Mouse (Mus musculus) forebrain, embryonic 13.5 days (tissue): ENCODE results near the gene Hdgfl3. TPM values are rescaled to one million over a fixed set of nuclear protein-coding genes. Genes with fewer than 3 reads are reported as not detected.

Source experiments
- ATAC-seq: fragments of 200-750 bp; cut with Nextera tagmentation; 2 replicates; pipeline ENCODE4 v1.8.0; 2017
- H3K27ac ChIP-seq: fragments of 300-500 bp; sonication (generic); 2 replicates; pipeline ENCODE4 v1.5.1; 2015; ENCODE audit warnings: inconsistent platforms, mild to moderate bottlenecking, moderate library complexity
- H3K27me3 ChIP-seq: fragments of 300-500 bp; sonication (generic); 2 replicates; pipeline ENCODE4 v1.6.1; 2015; ENCODE audit warnings: mild to moderate bottlenecking, inconsistent platforms
- H3K36me3 ChIP-seq: fragments of 300-500 bp; sonication (generic); 2 replicates; pipeline ENCODE4 v1.6.1; 2015; ENCODE audit warnings: mild to moderate bottlenecking, inconsistent platforms; ENCODE audit not compliant: poor library complexity, severe bottlenecking
- H3K4me1 ChIP-seq: fragments of 300-500 bp; sonication (generic); 2 replicates; pipeline ENCODE4 v1.6.1; 2015; ENCODE audit warnings: inconsistent platforms
- H3K4me2 ChIP-seq: fragments of 300-500 bp; sonication (generic); 2 replicates; pipeline ENCODE4 v1.6.1; 2015; ENCODE audit warnings: inconsistent platforms, mild to moderate bottlenecking, moderate library complexity
- H3K4me3 ChIP-seq: fragments of 300-500 bp; sonication (generic); 2 replicates; pipeline ENCODE4 v1.5.1; 2015; ENCODE audit warnings: mild to moderate bottlenecking, inconsistent platforms
- H3K9ac ChIP-seq: fragments of 300-500 bp; sonication (generic); 2 replicates; pipeline ENCODE4 v1.6.1; 2015; ENCODE audit warnings: mild to moderate bottlenecking, inconsistent platforms
- H3K9me3 ChIP-seq: fragments of 300-500 bp; sonication (generic); replicated peaks from 2 replicates; pipeline ENCODE4 v1.6.1; 2016; ENCODE audit warnings: inconsistent platforms
- whole genome bisulfite sequencing: fragments of 180-500 bp; shearing (Covaris S2); methylation state at CpG from one replicate; pipeline ENCODE4 v1.1.7; 2015; 5-methylcytosine and 5-hydroxymethylcytosine counted together
- polyA plus RNA-seq: library from polyadenylated mRNA; unstranded; fragments of >200 nt; fragmentation: Nextera tagmentation; extraction: Ambion mirVana; gene quantifications from 2 replicates; pipeline ENCODE4 v1.2.1, GENCODE M21; 2015

Hdgfl3 gene
- 51.3 and 55.3 TPM in 2 replicates for polyA plus RNA-seq

DNA sequence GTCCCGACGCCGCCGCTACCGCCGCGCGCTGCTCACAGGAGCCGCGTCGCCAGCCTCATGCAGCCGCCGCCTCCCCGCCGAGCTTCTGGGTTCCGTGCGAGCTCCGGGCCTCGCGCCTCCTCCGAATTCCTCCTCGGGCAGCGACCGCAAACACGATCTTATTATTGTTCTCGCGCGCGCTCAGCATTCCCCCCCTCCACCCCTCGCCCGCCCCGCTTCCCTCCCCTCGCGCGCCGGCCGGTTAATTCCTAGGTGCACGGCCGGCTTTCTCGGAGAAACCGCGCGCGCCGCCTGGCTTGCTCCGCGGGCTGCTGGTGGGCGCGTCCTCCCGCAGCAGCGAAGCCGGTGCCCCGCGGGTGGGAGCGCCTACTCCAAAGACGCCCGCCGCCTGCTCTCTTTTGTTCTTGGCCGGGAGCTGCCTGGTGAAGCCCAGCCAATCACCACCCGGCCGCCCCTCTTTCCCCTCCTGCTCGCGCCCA lies at the start of gene Hdgfl3:
TSS of gene Hdgfl3 (minus strand) at position 207 of the 479 bp plus-strand sequence.
- Histone ChIP-seq H3K4me2 (peak within 1 kb of the TSS; percentile 75), H3K9me3 (no peaks in the 10 kb centered on the region), H3K27me3 (no peaks in the 10 kb centered on the region), H3K27ac (peak within 1 kb of the TSS; percentile 99), H3K36me3 (no peaks in the 10 kb centered on the region), H3K9ac (peak within 1 kb of the TSS; percentile 98), H3K4me1 (peaks cover 34% of the 10 kb centered on the region), H3K4me3 (peak within 1 kb of the TSS; percentile 87)
- under 1% methylated on average over 58 of the region's 63 CpGs for WGBS
- ATAC-seq = peak; percentile 92

GRCm38 (mm10) chr7:81983651-81984050 lies 49.4 kb upstream of the Hdgfl3 start:
- Histone ChIP-seq H3K36me3 (no peaks in the 10 kb centered on the region), H3K4me2 (no peak overlapping the region), H3K9me3 (no peaks in the 10 kb centered on the region), H3K4me1 (no peaks in the 10 kb centered on the region), H3K27me3 (peaks cover 11% of the 10 kb centered on the region), H3K27ac (no peak overlapping the region), H3K9ac (no peak overlapping the region), H3K4me3 (no peak overlapping the region)
- no peak for ATAC-seq
- 88% methylated on average over 6 of the region's 6 CpGs for WGBS

GRCm38 (mm10) chr7:81978304-81978703 lies 44.0 kb upstream of the Hdgfl3 start:
- H3K4me3 ChIP-seq = no peak overlapping the region
- no peaks in the 10 kb centered on the region for H3K9me3 ChIP-seq
- no peak overlapping the region for H3K27ac ChIP-seq
- no peaks in the 10 kb centered on the region for H3K27me3 ChIP-seq
- H3K9ac ChIP-seq = no peak overlapping the region
- H3K4me1 ChIP-seq = no peaks in the 10 kb centered on the region
- no peak for ATAC-seq
- WGBS = 76% methylated on average over 8 of the region's 8 CpGs
- H3K4me2 ChIP-seq = no peak overlapping the region
- H3K36me3 ChIP-seq = no peaks in the 10 kb centered on the region

DNA sequence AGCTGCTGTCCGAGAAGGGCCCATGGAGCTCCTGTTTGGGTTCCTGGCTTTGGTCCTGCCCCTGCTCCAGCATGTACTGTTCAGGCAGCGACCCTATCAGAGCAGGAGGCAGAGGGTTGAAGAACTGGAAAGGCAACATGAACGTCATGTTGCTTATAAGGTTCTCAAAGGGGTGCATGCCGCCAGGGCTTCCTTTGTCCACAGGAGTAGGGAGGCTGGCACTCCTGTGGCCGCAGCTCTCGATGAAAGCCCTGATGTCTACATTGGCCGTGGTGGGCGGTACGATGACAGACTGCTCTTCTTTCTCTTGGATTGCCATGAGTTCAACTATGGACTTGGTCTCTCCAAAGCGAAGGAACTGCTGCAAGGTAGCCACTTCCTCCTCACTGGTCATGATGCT lies 40.3 kb upstream of the Hdgfl3 start:
- Histone ChIP-seq H3K9ac (no peak overlapping the region), H3K27ac (no peak overlapping the region), H3K36me3 (no peaks in the 10 kb centered on the region), H3K9me3 (no peaks in the 10 kb centered on the region), H3K4me1 (no peaks in the 10 kb centered on the region), H3K4me3 (no peak overlapping the region), H3K4me2 (no peak overlapping the region), H3K27me3 (no peaks in the 10 kb centered on the region)
- ATAC-seq = no peak
- WGBS = 92% methylated on average over 10 of the region's 10 CpGs

GRCm38 (mm10) chr7:81973939-81974338 lies 39.7 kb upstream of the Hdgfl3 start:
- H3K9ac ChIP-seq = no peak overlapping the region
- no peak overlapping the region for H3K27ac ChIP-seq
- no peaks in the 10 kb centered on the region for H3K27me3 ChIP-seq
- ATAC-seq = no peak
- H3K9me3 ChIP-seq = no peaks in the 10 kb centered on the region
- no peaks in the 10 kb centered on the region for H3K36me3 ChIP-seq
- no peak overlapping the region for H3K4me3 ChIP-seq
- H3K4me1 ChIP-seq = no peaks in the 10 kb centered on the region
- WGBS = 96% methylated on average over 12 of the region's 12 CpGs
- no peak overlapping the region for H3K4me2 ChIP-seq

DNA sequence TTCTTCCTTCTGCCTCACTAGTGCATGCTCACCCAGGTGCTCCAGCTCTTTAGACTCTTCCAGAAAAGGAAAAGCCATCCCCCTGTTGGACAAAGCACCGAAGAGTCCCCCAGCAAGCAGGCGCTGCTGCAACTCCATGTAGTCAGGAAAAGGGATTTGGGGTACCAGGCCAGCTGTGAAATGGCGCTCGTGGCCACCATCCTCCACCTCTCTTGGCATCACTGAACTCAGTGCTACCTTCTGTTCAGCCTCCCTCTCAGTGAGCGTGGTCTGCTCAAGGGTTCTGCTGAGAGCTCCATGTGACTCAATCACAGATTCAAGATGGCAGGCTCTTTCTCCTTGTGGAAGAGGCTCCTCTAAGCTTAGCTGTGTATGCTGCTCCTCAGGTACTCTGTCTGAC lies 39.1 kb upstream of the Hdgfl3 start:
- no peak overlapping the region for H3K9ac ChIP-seq
- H3K9me3 ChIP-seq = no peaks in the 10 kb centered on the region
- no peak overlapping the region for H3K27ac ChIP-seq
- WGBS = 98% methylated on average over 5 of the region's 5 CpGs
- H3K4me1 ChIP-seq = no peaks in the 10 kb centered on the region
- no peaks in the 10 kb centered on the region for H3K36me3 ChIP-seq
- H3K4me2 ChIP-seq = no peak overlapping the region
- no peak for ATAC-seq
- no peaks in the 10 kb centered on the region for H3K27me3 ChIP-seq
- no peak overlapping the region for H3K4me3 ChIP-seq

GRCm38 (mm10) chr7:81968975-81969374 lies 34.7 kb upstream of the Hdgfl3 start:
- Histone ChIP-seq H3K27me3 (no peaks in the 10 kb centered on the region), H3K27ac (no peak overlapping the region), H3K4me1 (no peaks in the 10 kb centered on the region), H3K4me2 (no peak overlapping the region), H3K9ac (no peak overlapping the region), H3K9me3 (no peaks in the 10 kb centered on the region), H3K36me3 (no peaks in the 10 kb centered on the region), H3K4me3 (no peak overlapping the region)
- ATAC-seq = no peak
- WGBS = 78% methylated on average over 6 of the region's 6 CpGs

GRCm38 (mm10) chr7:81968451-81968850 lies 34.2 kb upstream of the Hdgfl3 start:
- H3K4me3 ChIP-seq = no peak overlapping the region
- H3K4me1 ChIP-seq = no peaks in the 10 kb centered on the region
- ATAC-seq = no peak
- no peak overlapping the region for H3K27ac ChIP-seq
- H3K9ac ChIP-seq = no peak overlapping the region
- no peak overlapping the region for H3K4me2 ChIP-seq
- no peaks in the 10 kb centered on the region for H3K27me3 ChIP-seq
- no peaks in the 10 kb centered on the region for H3K9me3 ChIP-seq
- H3K36me3 ChIP-seq = no peaks in the 10 kb centered on the region
- WGBS = 77% methylated on average over 4 of the region's 4 CpGs

GRCm38 (mm10) chr7:81966195-81966594 lies 31.9 kb upstream of the Hdgfl3 start:
- Histone ChIP-seq H3K9me3 (no peaks in the 10 kb centered on the region), H3K27me3 (no peaks in the 10 kb centered on the region), H3K36me3 (no peaks in the 10 kb centered on the region), H3K27ac (no peak overlapping the region), H3K9ac (no peak overlapping the region), H3K4me3 (no peak overlapping the region), H3K4me2 (no peak overlapping the region), H3K4me1 (no peaks in the 10 kb centered on the region)
- 89% methylated on average over 5 of the region's 5 CpGs for WGBS
- no peak for ATAC-seq

DNA sequence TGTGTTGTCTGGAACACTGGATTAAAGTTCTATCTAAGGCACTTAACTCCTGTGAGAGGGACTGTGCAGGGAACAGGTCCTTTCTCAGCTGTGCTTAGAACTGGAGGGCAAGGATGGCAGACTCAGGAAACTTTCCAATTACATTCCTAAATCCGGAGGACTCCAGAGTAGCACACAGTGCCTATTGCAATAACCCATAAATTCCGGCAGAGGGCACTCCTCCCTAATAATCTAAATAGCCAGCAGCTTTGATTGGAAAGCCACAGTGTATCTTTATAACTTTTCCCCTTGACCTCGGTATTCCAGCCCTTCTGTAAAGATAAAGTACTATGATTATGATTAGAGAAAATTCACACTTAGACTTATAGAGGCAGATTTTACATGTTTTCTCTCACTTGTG lies 25.4 kb upstream of the Hdgfl3 start:
- no peaks in the 10 kb centered on the region for H3K36me3 ChIP-seq
- H3K4me3 ChIP-seq = no peak overlapping the region
- peak; percentile 41 for ATAC-seq
- H3K27me3 ChIP-seq = no peaks in the 10 kb centered on the region
- H3K4me1 ChIP-seq = no peaks in the 10 kb centered on the region
- no peak overlapping the region for H3K27ac ChIP-seq
- 4% methylated on average over 3 of the region's 3 CpGs for WGBS
- no peaks in the 10 kb centered on the region for H3K9me3 ChIP-seq
- H3K4me2 ChIP-seq = no peak overlapping the region
- no peak overlapping the region for H3K9ac ChIP-seq

DNA sequence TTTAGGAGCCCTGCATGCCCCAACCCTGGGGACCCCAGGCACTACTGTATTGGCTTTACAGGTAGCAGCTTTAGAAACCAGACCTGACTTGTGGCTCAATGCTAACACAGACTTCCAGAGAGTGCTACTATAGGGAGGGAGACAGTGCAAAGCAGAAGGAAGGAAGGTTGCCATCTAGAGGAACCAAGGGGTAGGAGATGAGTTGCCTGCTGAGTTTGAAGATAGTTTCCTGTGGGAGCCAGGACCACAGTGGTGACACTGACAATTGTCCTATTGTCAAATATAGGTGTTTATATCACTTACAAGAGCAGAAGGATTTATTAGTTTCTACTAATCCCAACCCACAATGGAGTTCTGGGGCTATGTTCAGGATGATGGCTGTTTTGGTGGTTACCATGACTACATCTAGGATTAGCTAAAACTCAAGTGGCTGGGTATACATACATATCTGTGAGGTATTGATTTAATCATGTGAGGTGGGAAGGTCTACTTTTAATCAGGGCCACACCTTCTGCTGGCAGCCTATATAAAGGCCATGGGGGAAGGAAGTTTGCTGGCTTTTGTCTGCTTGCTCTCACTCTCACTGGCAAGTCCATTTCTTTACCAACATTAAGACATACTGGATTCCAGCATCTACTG lies 20.1 kb upstream of the Hdgfl3 start:
- H3K27me3 ChIP-seq = no peaks in the 10 kb centered on the region
- H3K4me1 ChIP-seq = 0 out of 2 replicates have a peak, but pooled peaks cover 4% of the 10 kb centered on the region
- H3K9me3 ChIP-seq = no peaks in the 10 kb centered on the region
- no peak overlapping the region for H3K4me2 ChIP-seq
- no peak overlapping the region for H3K9ac ChIP-seq
- no peaks in the 10 kb centered on the region for H3K36me3 ChIP-seq
- peak; percentile 50; the same call in 1 of the 2 replicates for ATAC-seq
- no peak overlapping the region for H3K4me3 ChIP-seq
- H3K27ac ChIP-seq = no peak overlapping the region

- no peak overlapping the region for H3K27ac ChIP-seq
- WGBS = 69% methylated on average over 2 of the region's 2 CpGs
- ATAC-seq = no peak
- H3K4me3 ChIP-seq = no peak overlapping the region
- no peak overlapping the region for H3K4me2 ChIP-seq
- 0 out of 2 replicates have a peak, but pooled peaks cover 4% of the 10 kb centered on the region for H3K4me1 ChIP-seq
- H3K27me3 ChIP-seq = no peaks in the 10 kb centered on the region
- no peaks in the 10 kb centered on the region for H3K36me3 ChIP-seq
- no peaks in the 10 kb centered on the region for H3K9me3 ChIP-seq
- H3K9ac ChIP-seq = no peak overlapping the region
These were observed 16.2 kb upstream of the Hdgfl3 start for GRCm38 (mm10) chr7:81950499-81950898.

- no peak for ATAC-seq
- WGBS = 21% methylated on average over 4 of the region's 4 CpGs
- Histone ChIP-seq H3K4me3 (no peak overlapping the region), H3K9me3 (no peaks in the 10 kb centered on the region), H3K27me3 (no peaks in the 10 kb centered on the region), H3K4me2 (no peak overlapping the region), H3K27ac (no peak overlapping the region), H3K9ac (no peak overlapping the region), H3K36me3 (no peaks in the 10 kb centered on the region), H3K4me1 (0 out of 2 replicates have a peak, but pooled peaks cover 1% of the 10 kb centered on the region)
These were observed 11.1 kb upstream of the Hdgfl3 start for GRCm38 (mm10) chr7:81945398-81945797.
